Mouse (Mus musculus) kidney, embryonic 16.5 days (tissue): ENCODE measurements around the gene Sumo2. TPM values are rescaled to one million over a fixed set of nuclear protein-coding genes. Genes with fewer than 3 reads are reported as not detected.
"Not testable (repeated sequence)": the region's sequence is repeated elsewhere in the genome, so short reads cannot be mapped to it uniquely, and the experiment has no call there.

Experiments
- ATAC-seq: fragments of 200-750 bp; cut with Nextera tagmentation; 2 replicates; pipeline ENCODE4 v1.8.0; 2017; ENCODE audit warnings: moderate TSS enrichment; ENCODE audit not compliant: low FRiP score, low TSS enrichment
- H3K27ac ChIP-seq: fragments of 300-500 bp; sonication (generic); 2 replicates; pipeline ENCODE4 v1.5.1; 2014; ENCODE audit warnings: low read length
- H3K27me3 ChIP-seq: fragments of 300-500 bp; sonication (generic); 2 replicates; pipeline ENCODE4 v1.6.1; 2014; ENCODE audit warnings: low read length, control low read depth, mixed read lengths; ENCODE audit not compliant: insufficient read depth
- H3K36me3 ChIP-seq: fragments of 300-500 bp; sonication (generic); 2 replicates; pipeline ENCODE4 v1.6.1; 2014; ENCODE audit warnings: low read length, control low read depth, mixed read lengths; ENCODE audit not compliant: insufficient read depth
- H3K4me1 ChIP-seq: fragments of 300-500 bp; sonication (generic); 2 replicates; pipeline ENCODE4 v1.6.1; 2014; ENCODE audit warnings: low read length, control low read depth, mixed read lengths; ENCODE audit not compliant: insufficient read depth
- H3K4me2 ChIP-seq: fragments of 300-500 bp; sonication (generic); replicated peaks from 2 replicates; pipeline ENCODE4 v1.6.1; 2014; ENCODE audit warnings: low read depth, low read length
- H3K4me3 ChIP-seq: fragments of 300-500 bp; sonication (generic); 2 replicates; pipeline ENCODE4 v1.5.1; 2014; ENCODE audit warnings: mild to moderate bottlenecking, low read length
- H3K9ac ChIP-seq: fragments of 300-500 bp; sonication (generic); replicated peaks from 2 replicates; pipeline ENCODE4 v1.6.1; 2014; ENCODE audit warnings: low read length
- H3K9me3 ChIP-seq: fragments of 300-500 bp; sonication (generic); 2 replicates; pipeline ENCODE4 v1.6.1; 2016; ENCODE audit warnings: low read length, control low read depth
- WGBS: fragments of 180-500 bp; shearing (Covaris S2); extraction: QIAGEN DNeasy Blood & Tissue Kit; methylation state at CpG from one replicate; pipeline ENCODE4 v1.1.7; 2014; 5-methylcytosine and 5-hydroxymethylcytosine counted together
- polyA plus RNA-seq: library from polyadenylated mRNA; unstranded; fragments of >200 nt; fragmentation: Nextera tagmentation; extraction: Ambion mirVana; gene quantifications from 2 replicates; pipeline ENCODE4 v1.2.1, GENCODE M21; 2015

The Sumo2 gene
- polyA plus RNA-seq, 1 experiment from 2014 or later: 944 TPM

DNA sequence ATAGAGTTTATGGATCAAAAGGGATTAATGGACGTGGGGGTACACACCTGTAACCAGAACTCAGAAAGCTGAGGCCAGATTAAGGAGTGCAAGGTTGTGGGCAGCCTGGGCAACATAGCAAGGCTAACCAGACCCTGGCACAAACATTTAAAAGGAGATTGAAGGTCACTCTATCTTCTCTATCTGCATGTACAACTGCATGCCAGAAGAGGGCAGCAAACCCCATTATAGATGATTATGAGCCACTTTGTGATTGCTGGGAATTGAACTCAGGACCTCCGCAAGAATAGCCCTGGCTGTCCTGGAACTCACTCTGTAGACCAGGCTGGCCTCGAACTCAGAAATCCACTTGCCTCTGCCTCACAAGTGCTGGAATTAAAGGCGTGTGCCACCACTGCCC lies 16.7 kb upstream of the Sumo2 start:
- Histone ChIP-seq H3K4me3 (no peak overlapping the region), H3K9me3 (peaks cover 5% of the 10 kb centered on the region), H3K36me3 (no peaks in the 10 kb centered on the region), H3K27ac (no peak overlapping the region), H3K27me3 (no peaks in the 10 kb centered on the region), H3K9ac (no peak overlapping the region), H3K4me2 (no peak overlapping the region), H3K4me1 (no peaks in the 10 kb centered on the region)
- WGBS: 65% methylated on average over 4 of the region's 4 CpGs
- ATAC-seq: no peak

DNA sequence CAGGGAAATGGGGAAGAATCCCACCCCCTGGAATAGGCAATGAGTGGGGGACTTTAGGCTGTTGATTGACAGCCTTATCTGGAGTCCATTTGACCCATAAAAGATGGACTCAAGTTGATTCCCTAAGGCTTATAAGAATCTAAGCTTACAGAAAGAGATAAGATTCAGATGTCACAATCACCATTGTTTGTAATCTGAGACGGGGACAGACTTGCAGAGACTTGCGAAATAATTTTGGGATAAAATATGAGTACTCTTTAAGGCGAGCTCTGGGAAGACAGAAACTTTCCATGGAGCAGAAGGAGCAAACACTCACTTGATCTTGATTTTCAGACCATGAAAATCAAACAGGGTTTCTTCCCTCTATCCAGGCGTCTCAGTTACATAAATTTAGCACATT lies 7.5 kb upstream of the Sumo2 start:
- 60% methylated on average over 4 of the region's 4 CpGs for WGBS
- no peak overlapping the region for H3K4me2 ChIP-seq
- no peaks in the 10 kb centered on the region for H3K9me3 ChIP-seq
- H3K36me3 ChIP-seq: no peaks in the 10 kb centered on the region
- no peak for ATAC-seq
- H3K9ac ChIP-seq: no peak overlapping the region
- no peaks in the 10 kb centered on the region for H3K4me1 ChIP-seq
- no peaks in the 10 kb centered on the region for H3K27me3 ChIP-seq
- H3K27ac ChIP-seq: no peak overlapping the region
- no peak overlapping the region for H3K4me3 ChIP-seq

DNA sequence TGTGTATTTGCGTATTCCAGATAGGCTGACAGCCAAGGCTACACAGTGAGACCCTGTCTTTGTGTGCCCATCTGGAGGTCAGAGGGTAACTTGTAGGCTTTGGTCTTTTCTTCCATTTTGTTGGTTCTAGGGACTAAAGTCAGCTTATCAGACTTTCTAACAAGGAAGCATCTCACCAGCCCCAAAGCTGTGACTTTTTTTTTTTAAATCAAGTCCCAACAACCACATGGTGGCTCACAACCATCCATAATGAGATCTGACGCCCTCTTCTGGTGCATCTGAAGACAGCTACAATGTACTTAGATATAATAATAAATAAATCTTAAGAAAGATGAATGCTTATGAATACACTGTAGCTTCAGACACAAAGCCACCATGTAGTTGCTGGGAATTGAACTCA lies 2.0 kb upstream of the Sumo2 start:
- ATAC-seq: no peak
- WGBS: 68% methylated on average over 2 of the region's 2 CpGs

DNA sequence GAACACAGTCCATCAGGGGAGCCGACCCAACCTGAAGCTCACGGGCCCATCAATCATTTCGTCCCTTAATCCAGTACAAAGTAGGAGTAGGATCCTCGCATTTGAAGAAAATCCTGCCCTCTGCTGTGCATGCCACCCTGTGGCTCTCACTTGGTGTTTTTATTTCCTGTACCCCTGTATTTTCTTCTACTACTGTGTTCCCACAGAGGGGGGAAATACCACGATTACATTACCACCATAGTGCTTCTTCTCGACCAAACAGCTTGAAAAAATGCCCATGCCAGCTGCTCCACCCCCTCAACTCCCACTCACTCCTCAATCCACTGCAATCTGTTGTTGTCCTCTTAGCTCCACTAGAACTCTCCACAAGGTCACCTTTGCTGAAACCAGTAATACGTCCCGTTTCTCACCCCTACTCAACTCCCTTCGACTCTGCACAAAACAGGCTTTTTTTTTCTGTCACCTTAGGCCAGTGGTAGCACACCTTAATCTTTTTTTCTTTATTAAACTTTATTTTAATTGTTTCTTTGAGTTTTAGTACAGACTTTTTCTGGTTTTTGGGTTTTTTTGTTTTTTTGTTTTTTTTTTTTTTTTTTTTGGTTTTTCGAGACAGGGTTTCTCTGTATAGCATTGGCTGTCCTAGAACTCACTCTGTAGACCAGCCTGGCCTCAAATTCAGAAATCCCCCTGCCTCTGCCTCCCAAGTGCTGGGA lies 936 bp upstream of the Sumo2 start:
- 81% methylated on average over 10 of the region's 10 CpGs for WGBS
- peaks cover 13% of the 10 kb centered on the region for H3K4me1 ChIP-seq
- H3K27me3 ChIP-seq: no peaks in the 10 kb centered on the region
- peak overlapping the region; percentile 100 for H3K27ac ChIP-seq
- ATAC-seq: 0 out of 2 replicates have a peak, but pooled peaks have one; percentile 20
- H3K9me3 ChIP-seq: no peaks in the 10 kb centered on the region
- H3K9ac ChIP-seq: no peak overlapping the region
- peaks cover 20% of the 10 kb centered on the region for H3K36me3 ChIP-seq
- no peak overlapping the region for H3K4me3 ChIP-seq
- H3K4me2 ChIP-seq: peak overlapping the region; percentile 54; the same call in 1 of the 2 replicates

More for the DNA sequence above, 2.0 kb upstream of the Sumo2 start:
- H3K4me1 ChIP-seq: peaks cover 13% of the 10 kb centered on the region
- H3K36me3 ChIP-seq: peaks cover 10% of the 10 kb centered on the region; the same call in 1 of the 2 replicates
- H3K9me3 ChIP-seq: no peaks in the 10 kb centered on the region
- H3K27me3 ChIP-seq: no peaks in the 10 kb centered on the region
- no peak overlapping the region for H3K4me3 ChIP-seq
- no peak overlapping the region for H3K4me2 ChIP-seq
- H3K9ac ChIP-seq: no peak overlapping the region
- no peak overlapping the region for H3K27ac ChIP-seq

DNA sequence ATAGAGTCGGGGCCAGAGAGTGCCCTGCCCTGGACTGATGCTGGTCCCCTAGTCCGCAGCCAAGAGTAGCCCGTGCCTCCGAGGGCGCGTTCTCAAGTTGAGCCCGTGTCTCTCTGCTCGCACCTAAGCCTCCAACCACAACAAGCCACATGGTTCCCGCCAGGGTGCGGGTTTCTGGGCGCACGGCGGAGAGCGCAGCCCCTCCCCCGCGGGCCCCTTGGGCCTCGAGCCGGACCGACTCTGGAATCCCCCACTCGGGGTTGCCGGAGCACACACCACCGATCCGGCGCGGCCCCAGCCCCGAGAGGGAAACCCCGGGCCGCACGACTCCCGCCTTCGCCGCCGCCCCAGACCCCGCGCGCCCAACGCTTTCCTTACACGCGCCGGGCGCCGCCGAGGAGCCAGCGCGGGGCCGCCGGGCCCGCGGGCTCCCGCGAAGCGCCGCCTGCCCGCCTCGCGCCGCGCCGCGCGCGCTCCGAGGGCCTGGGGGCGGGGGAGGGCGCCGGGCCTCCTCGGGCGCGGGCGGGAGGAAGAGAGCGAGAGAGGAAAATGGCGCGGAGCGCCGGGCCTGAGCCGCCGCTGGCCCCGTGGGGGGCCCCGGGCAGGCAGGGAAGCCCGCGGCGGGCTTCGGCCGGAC lies 557 bp downstream of the Sumo2 start:
- peak overlapping the region; percentile 57 for H3K4me2 ChIP-seq
- H3K27me3 ChIP-seq: no peaks in the 10 kb centered on the region
- peaks cover 30% of the 10 kb centered on the region for H3K36me3 ChIP-seq
- peak; percentile 77 for ATAC-seq
- H3K4me1 ChIP-seq: peaks cover 13% of the 10 kb centered on the region
- under 1% methylated on average over 43 of the region's 84 CpGs for WGBS
- H3K9ac ChIP-seq: peak overlapping the region; percentile 99
- H3K27ac ChIP-seq: peak overlapping the region; percentile 100
- H3K9me3 ChIP-seq: no peaks in the 10 kb centered on the region
- H3K4me3 ChIP-seq: peak overlapping the region; percentile 96

DNA sequence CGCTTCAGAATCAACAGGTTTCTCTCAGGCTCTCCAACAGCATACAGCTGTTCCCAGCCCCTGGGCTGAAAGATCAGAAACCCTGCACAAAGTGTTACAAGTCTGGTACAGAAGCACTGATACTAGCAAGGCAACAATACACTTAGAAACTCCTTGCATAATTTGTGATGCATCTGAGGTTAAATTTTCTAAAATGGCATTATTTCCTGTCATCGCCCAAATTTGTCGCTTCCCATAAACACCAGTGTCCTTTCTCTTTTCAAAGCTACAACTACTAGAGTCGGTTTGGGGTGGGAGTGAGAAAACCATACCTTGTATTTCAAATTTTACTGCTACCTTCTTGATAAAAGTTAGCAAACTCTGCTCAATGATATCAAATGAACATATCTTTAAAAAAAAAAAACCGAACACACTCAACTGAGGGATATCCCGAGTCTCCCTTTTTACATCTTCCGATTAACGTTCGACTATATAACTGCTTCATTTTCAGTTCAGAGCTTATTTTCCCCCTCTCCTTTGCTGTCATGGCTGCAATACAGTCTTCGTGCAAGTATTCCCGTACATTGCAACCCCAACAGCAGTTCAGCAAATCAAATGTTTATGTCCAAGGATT lies 1.2 kb downstream of the Sumo2 start:
- peak overlapping the region; percentile 96 for H3K4me3 ChIP-seq
- H3K36me3 ChIP-seq: peaks cover 35% of the 10 kb centered on the region
- peak overlapping the region; percentile 57 for H3K4me2 ChIP-seq
- H3K27ac ChIP-seq: peak overlapping the region; percentile 100
- H3K4me1 ChIP-seq: peaks cover 13% of the 10 kb centered on the region
- no peaks in the 10 kb centered on the region for H3K9me3 ChIP-seq
- peak overlapping the region; percentile 99 for H3K9ac ChIP-seq
- 2% methylated on average over 11 of the region's 11 CpGs for WGBS
- ATAC-seq: no peak
- no peaks in the 10 kb centered on the region for H3K27me3 ChIP-seq

DNA sequence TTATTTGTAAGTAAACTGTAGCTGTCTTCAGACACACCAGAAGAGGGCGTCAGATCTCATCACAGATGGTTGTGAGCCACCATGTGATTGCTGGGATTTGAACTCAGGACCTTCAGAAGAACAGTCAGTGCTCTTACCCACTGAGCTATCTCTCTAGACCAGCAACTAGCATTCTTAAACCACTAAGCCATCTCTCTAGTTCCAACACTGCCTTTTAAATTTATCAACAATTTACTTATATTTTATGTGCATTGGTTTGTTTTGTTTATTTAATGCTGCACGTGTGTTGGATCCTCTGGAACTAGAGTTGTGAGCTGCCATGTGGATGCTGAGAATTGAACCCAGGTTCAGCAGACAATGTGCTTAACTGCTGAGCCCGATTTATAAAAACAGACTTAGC lies 9.6 kb downstream of the Sumo2 start:
- H3K4me1 ChIP-seq, H3K27me3 ChIP-seq, H3K9me3 ChIP-seq, H3K27ac ChIP-seq, H3K4me2 ChIP-seq, H3K9ac ChIP-seq, ATAC-seq, H3K4me3 ChIP-seq: not testable (repeated sequence)
- peaks cover 60% of the 10 kb centered on the region for H3K36me3 ChIP-seq
- 75% methylated on average over 3 of the region's 3 CpGs for WGBS

DNA sequence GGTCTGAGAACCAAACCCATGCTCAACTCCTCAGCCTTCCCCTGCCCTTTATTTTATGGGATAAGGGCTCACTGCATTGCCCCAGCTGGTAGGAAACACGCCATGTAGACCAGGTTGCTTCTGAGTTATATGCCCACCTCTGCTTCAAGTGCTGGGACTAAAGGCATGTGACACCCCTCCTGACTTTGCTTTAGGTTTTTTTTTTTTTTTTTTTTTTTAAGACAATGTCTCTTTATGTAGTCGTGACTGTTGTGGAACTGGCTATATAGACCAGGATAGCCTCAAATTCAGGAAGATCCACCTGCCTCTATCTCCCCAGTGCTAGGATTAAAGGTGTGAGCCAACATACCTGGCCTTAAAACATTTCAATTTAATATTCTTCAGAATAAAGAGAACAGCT lies 13.4 kb downstream of the Sumo2 start:
- peaks cover 38% of the 10 kb centered on the region for H3K36me3 ChIP-seq
- 90% methylated on average over 2 of the region's 2 CpGs for WGBS
- no peaks in the 10 kb centered on the region for H3K27me3 ChIP-seq
- no peaks in the 10 kb centered on the region for H3K9me3 ChIP-seq
- H3K4me2 ChIP-seq: no peak overlapping the region
- no peak overlapping the region for H3K27ac ChIP-seq
- H3K4me3 ChIP-seq: no peak overlapping the region
- H3K9ac ChIP-seq: no peak overlapping the region
- H3K4me1 ChIP-seq: 0 out of 2 replicates have a peak, but pooled peaks cover 3% of the 10 kb centered on the region
- no peak for ATAC-seq

DNA sequence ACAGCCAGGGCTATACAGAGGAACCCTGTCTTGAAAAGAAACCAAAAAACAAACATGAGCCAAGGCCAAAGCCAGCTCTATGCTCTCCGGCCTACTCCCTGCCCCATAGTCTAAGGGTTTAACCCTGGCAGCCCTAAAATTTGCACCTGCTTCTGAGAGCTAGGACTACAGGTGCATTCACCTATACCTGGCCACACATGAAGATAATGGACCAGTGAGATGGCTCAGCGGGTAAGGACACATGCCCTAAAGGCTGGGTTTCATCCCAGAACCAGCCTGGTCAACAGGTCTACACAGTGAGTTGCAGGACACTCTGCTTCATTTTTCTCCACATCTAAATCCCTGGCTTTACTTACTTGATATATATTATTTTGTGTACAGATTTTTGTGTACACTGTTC lies 13.8 kb downstream of the Sumo2 start:
- Histone ChIP-seq H3K4me1 (0 out of 2 replicates have a peak, but pooled peaks cover 3% of the 10 kb centered on the region), H3K4me3 (no peak overlapping the region), H3K9me3 (no peaks in the 10 kb centered on the region), H3K9ac (no peak overlapping the region), H3K36me3 (peaks cover 34% of the 10 kb centered on the region), H3K4me2 (no peak overlapping the region), H3K27ac (no peak overlapping the region), H3K27me3 (no peaks in the 10 kb centered on the region)
- 94% methylated on average over 2 of the region's 2 CpGs for WGBS
- ATAC-seq: no peak

DNA sequence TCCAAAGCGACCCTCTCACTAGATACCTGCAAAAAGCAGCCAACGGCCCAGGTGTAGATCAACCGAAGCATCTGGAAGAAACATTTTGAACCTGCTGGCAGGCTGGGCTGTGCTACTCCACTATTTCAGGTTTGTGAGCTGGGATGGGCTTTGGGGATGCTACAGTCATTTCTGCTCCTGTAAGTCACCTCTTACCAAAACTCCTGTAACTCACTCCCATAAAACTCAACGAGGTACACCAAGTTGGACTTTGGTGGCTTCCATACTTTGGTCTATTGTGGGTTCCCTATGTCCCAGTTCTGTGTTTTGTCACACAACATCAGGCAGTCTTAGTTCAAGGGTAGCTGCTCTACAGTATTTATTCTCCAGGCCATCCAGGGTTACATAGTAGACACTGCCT lies 15.0 kb downstream of the Sumo2 start:
- Histone ChIP-seq H3K9me3 (no peaks in the 10 kb centered on the region), H3K27ac (no peak overlapping the region), H3K4me2 (no peak overlapping the region), H3K27me3 (no peaks in the 10 kb centered on the region), H3K36me3 (peaks cover 23% of the 10 kb centered on the region), H3K4me3 (no peak overlapping the region), H3K4me1 (0 out of 2 replicates have a peak, but pooled peaks cover 3% of the 10 kb centered on the region), H3K9ac (no peak overlapping the region)
- 77% methylated on average over 4 of the region's 4 CpGs for WGBS
- ATAC-seq: no peak
